Mouse (Mus musculus): ENCODE results near the gene Arap2.

The Arap2 gene

DNA sequence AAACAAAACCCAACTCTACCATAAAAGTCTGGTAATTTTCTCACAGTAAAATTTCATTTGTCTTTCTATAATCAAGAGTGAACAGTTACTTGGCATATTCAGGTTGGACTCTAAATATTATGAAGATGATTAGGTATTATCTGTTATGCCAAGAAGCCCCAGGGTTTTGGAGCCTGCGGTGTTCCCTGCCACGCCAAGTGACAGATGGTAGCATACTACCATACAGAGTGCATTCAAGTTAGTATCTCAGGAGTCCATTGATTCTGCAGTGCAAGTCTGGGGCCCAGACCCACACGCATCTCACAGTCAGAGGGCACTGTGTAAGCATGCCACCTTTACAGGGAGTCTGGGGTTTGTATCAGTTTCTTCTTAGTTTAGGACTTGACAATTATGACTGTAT is 129.6 kb downstream of the Arap2 start:
- DNase-seq (ENCODE audit: low read depth in 2 of 2, low spot score in 2 of 2) = no peak

GRCm38 (mm10) chr5:62628901-62629300 is 137.1 kb downstream of the Arap2 start:
- no peak for DNase-seq (ENCODE audit: low read depth in 2 of 2, low spot score in 2 of 2)

DNA sequence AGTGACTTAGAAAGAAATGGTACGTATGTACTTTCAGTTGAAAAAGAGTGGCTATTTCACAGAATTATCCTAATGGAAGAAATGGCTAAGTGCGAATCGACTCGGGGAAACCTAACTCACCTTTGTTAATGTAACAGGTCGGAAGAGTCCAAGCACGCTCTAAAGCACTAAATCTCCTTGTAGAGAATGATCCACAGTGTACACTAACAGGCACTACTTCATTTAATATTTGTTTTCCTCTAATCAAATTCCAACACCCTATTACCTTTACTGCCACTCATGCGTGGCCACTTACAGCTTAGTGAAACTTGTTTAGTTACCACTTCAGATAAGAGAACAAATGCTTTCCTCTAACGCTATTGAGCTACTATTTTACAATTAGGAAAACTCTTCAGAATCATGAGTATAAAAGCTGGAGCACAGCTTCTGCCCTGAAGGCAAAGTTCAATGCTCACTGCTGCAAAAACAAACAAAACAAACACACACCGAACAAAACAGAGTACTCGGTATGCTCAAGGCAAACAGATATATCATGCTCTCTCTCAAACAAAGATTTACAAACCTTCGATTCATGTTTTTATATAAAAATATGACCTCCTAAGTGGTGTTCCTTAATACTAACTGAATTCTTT is 143.0 kb downstream of the Arap2 start:
- DNase-seq (ENCODE audit: low read depth in 2 of 2, low spot score in 2 of 2) = no peak

GRCm38 (mm10) chr5:62618286-62618685 is 147.7 kb downstream of the Arap2 start:
- no peak for DNase-seq (ENCODE audit: low read depth in 2 of 2, low spot score in 2 of 2)

GRCm38 (mm10) chr5:62611990-62612389 is 154.0 kb downstream of the Arap2 start:
- no peak for DNase-seq (ENCODE audit: low read depth in 2 of 2, low spot score in 2 of 2)

GRCm38 (mm10) chr5:62587348-62587747 is 178.6 kb downstream of the Arap2 start:
- DNase-seq (ENCODE audit: low read depth in 2 of 2, low spot score in 2 of 2) = no peak

DNA sequence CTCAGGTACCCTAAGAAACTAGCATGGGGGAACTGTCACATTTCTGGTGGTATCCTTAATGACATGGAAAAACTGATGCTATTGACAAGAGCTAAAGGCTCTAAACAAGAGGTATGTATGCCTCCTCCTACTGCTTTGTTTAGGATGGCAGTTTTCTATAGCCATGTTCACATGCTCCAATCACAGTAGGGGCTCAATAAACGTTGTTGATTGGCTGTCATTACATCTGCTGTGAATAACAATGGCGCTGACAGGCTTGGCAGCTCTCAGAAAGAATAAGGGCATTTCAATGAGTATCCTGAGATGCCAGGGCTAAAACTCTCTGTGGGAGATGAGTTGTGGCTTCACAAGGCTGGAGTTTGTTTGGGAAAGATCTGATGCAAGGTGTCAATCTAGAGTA is 183.3 kb downstream of the Arap2 start:
- no peak for DNase-seq (ENCODE audit: low read depth in 2 of 2, low spot score in 2 of 2)

DNA sequence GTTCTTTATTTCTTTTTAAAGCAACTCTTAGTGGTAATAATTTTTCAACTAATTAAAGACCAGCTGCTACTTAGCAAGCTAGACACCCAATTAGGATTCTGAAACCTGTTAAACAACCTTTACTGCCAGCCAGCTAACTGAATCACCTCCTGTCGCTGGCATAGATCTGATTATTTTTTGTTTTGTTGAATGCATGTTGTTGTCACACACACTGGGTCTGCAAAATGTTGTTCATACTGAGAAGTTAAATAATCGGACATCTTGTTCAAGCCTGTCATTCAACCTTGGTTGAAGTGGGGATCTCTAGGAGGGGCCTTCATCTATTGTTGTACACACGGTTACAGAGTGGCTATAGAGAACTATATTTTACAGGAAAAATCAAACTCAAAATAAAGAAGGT is 184.3 kb downstream of the Arap2 start:
- DNase-seq (ENCODE audit: low read depth in 2 of 2, low spot score in 2 of 2) = no peak

- DNase-seq (ENCODE audit: low read depth in 2 of 2, low spot score in 2 of 2) = peak; percentile 13 to 23
Observed at GRCm38 (mm10) chr5:62574336-62574844, 191.6 kb downstream of the Arap2 start.

Data from CD8-positive naive resting alpha-beta T cell, adult 2 months (primary cell).